Mouse (Mus musculus): Measurements from ENCODE around the gene Nphp4. TPM values are rescaled to one million over a fixed set of nuclear protein-coding genes. Genes with fewer than 3 reads are reported as not detected.
"Not testable (repeated sequence)": the region's sequence is repeated elsewhere in the genome, so short reads cannot be mapped to it uniquely, and the experiment has no call there.

Gene Nphp4
- polyA plus RNA-seq, 1 experiment from 2014 or later, result 5.7 TPM

DNA sequence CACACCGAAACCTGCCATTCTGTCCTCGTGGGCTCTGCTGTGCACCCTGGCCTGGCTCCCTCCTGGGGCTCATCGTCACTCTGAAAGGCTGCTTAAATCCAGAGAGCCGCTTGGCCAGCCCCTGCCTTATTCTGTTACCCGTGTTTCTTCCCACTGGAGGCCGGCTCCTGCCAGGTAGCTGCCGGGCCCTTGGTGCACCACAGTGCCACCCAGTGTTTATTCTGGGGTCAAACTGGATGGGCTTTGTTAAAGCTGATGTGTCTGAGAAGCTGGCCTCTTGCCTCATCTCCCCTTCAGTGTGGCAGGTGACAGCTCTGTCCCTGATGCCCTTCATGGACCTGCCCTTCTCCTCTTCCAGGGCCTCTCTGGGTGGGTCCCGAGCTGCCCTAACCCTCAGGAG is 70.0 kb downstream of the Nphp4 start:
- Histone ChIP-seq H3K4me3 (replicated peaks; ENCODE audit: low read length) (no peak overlapping the region), H3K36me3 (ENCODE audit: control insufficient read depth, insufficient read depth) (no peaks in the 10 kb centered on the region), H3K27ac (ENCODE audit: low read length) (no peak overlapping the region), H3K4me2 (ENCODE audit: low read length) (no peak overlapping the region), H3K9me3 (ENCODE audit: control insufficient read depth, low read length) (no peaks in the 10 kb centered on the region; the same call in 1 of the 2 replicates), H3K9ac (replicated peaks; ENCODE audit: low read depth, low read length) (no peak overlapping the region), H3K27me3 (replicated peaks; ENCODE audit: control insufficient read depth, insufficient read depth, low read length) (no peaks in the 10 kb centered on the region), H3K4me1 (replicated peaks; ENCODE audit: control insufficient read depth, insufficient read depth, low read length) (peaks cover 13% of the 10 kb centered on the region)
- ATAC-seq, result no peak
- WGBS, result 58% methylated on average over 8 of the region's 8 CpGs

DNA sequence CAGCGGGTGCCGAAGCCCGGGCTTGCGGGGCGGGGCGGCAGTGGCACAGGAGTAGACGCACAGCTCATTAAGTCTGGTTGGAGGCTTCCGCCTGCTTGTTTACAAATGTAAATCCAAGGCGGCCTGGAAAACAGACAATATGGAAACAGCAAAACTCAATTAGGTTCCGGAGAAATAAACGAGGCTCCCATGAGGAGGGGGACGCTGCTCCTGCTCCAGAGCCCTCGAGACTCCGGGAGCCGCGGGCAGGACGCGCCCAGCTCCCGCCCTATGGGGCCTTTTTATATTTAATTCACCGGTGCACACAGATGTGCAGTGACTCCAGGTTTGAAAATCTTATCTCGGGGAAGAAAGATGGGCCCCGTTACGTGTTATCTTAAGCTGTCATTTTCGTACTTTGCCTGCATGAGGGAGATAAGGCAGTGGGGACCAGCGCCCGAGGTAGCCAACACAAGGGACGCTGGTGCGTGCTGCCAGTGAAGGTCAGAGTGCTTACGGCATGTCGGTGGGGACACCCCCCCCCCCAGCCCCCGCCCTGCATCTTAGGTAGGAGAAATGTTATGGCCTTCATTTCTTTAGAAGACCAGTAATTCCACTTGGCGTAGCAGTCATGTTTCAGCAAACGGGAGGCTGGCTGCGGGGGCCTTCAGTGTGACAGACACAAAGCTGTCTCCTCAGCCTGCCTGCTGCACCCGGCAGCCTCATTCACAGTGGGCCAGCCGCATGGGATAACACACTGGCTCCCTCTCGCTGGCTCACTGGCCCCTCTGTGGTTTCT is 71.6 kb downstream of the Nphp4 start:
- no peaks in the 10 kb centered on the region for H3K36me3 ChIP-seq (ENCODE audit: control insufficient read depth, insufficient read depth)
- H3K4me3 ChIP-seq (replicated peaks; ENCODE audit: low read length), result no peak overlapping the region; the same call in 1 of the 2 replicates
- H3K27me3 ChIP-seq (replicated peaks; ENCODE audit: control insufficient read depth, insufficient read depth, low read length), result no peaks in the 10 kb centered on the region
- peak overlapping the region; percentile 41 for H3K4me2 ChIP-seq (ENCODE audit: low read length)
- WGBS, result 24% methylated on average over 37 of the region's 37 CpGs
- peak; percentile 51 for ATAC-seq
- no peak overlapping the region for H3K27ac ChIP-seq (ENCODE audit: low read length)
- H3K9ac ChIP-seq (replicated peaks; ENCODE audit: low read depth, low read length), result peak overlapping the region; percentile 34
- H3K4me1 ChIP-seq (replicated peaks; ENCODE audit: control insufficient read depth, insufficient read depth, low read length), result peaks cover 13% of the 10 kb centered on the region
- H3K9me3 ChIP-seq (ENCODE audit: control insufficient read depth, low read length), result no peaks in the 10 kb centered on the region

DNA sequence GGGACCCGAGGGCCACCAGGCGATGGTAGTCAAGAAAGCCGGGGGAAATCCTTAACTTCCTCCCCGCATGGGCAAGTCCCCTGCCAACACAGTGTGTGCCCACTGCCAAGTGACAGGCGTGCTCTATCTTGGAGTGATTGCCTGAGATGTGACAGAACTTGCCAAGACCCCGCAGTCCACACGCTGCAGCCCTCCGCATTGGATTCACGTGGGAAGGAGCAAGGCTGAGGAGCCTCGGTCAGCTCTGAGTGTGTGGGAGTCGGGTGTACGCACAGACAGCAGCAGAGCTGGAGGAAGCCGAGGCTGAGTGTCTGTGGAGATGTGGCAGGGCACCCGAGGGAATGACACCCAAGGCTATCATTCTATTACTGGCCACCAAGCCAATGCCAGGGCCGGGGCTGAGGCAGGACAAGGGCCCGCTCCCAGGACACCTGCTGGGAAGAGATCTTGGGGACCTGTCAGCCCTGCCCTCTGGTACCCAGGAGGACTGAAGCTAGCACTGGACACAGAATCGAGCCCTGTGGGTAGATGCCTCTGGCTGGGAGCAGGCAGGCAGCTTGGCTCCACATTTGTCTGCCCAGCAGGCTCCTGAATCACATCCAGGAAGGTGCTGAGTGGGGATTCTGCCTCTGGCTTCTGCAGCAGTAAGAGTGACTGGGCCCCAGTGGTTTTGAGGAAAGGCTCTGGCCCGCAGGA is 73.1 kb downstream of the Nphp4 start:
- Histone ChIP-seq H3K27ac (ENCODE audit: low read length) (no peak overlapping the region), H3K27me3 (replicated peaks; ENCODE audit: control insufficient read depth, insufficient read depth, low read length) (no peaks in the 10 kb centered on the region), H3K9ac (replicated peaks; ENCODE audit: low read depth, low read length) (no peak overlapping the region), H3K9me3 (ENCODE audit: control insufficient read depth, low read length) (no peaks in the 10 kb centered on the region), H3K4me1 (replicated peaks; ENCODE audit: control insufficient read depth, insufficient read depth, low read length) (peaks cover 13% of the 10 kb centered on the region), H3K36me3 (ENCODE audit: control insufficient read depth, insufficient read depth) (no peaks in the 10 kb centered on the region), H3K4me3 (replicated peaks; ENCODE audit: low read length) (no peak overlapping the region), H3K4me2 (ENCODE audit: low read length) (no peak overlapping the region)
- 80% methylated on average over 18 of the region's 18 CpGs for WGBS
- no peak for ATAC-seq

DNA sequence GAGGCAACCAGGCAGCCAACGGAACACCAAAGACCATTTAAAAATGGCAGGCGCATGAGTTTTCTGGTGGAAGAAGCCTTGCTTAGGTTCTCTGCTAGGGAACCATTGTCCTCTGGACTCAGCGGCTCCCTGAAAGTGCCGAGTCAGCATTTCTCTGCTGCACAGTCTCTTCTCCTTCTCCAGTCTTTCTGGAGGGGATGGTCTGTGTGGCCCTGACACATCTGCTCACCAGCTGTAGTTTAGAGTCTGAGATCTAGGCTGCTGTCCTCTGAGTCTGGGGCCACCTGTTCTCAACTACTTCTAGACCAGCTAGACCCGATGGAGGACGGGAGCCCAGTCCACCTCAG is 73.7 kb downstream of the Nphp4 start:
- no peak overlapping the region for H3K9ac ChIP-seq (replicated peaks; ENCODE audit: low read depth, low read length)
- H3K4me3 ChIP-seq (replicated peaks; ENCODE audit: low read length), result no peak overlapping the region
- peaks cover 13% of the 10 kb centered on the region for H3K4me1 ChIP-seq (replicated peaks; ENCODE audit: control insufficient read depth, insufficient read depth, low read length)
- no peak for ATAC-seq
- no peaks in the 10 kb centered on the region for H3K27me3 ChIP-seq (replicated peaks; ENCODE audit: control insufficient read depth, insufficient read depth, low read length)
- H3K4me2 ChIP-seq (ENCODE audit: low read length), result no peak overlapping the region
- H3K9me3 ChIP-seq (ENCODE audit: control insufficient read depth, low read length), result no peaks in the 10 kb centered on the region
- no peak overlapping the region for H3K27ac ChIP-seq (ENCODE audit: low read length)
- 93% methylated on average over 6 of the region's 6 CpGs for WGBS
- H3K36me3 ChIP-seq (ENCODE audit: control insufficient read depth, insufficient read depth), result no peaks in the 10 kb centered on the region

DNA sequence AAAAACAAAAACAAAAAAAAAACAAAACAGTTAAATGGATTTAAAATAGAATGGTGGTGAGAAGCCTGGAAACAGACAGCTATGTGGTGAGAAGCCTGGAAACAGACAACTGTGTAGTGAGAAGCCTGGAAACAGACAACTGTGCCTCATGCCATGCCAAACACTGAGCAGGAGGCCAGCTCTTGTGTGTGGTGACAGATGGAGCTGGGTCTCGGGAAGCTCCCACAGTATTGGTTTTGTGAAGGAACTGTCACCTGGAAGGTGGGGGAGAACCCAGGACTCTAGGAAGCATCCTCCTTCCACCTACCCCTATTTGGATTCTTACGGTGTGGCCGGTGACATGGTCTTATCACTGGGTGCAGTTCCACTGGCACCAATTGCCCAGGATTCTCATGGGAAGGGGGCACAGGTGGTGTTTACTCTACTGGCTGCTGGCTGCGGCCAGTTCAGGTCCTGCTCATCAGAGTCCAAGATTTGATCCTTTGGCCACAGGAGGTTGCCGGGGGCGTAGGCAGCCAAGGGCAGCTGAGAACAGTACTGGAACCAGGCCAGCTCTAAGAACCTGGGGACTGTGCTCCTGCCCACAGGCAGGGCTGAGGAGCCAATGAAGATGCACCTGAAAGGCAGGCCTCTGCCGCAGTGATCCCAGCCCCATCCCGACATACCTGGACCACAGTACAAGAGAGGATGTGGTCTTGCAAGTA is 77.2 kb downstream of the Nphp4 start:
- Histone ChIP-seq H3K27ac (ENCODE audit: low read length) (no peak overlapping the region), H3K4me1 (replicated peaks; ENCODE audit: control insufficient read depth, insufficient read depth, low read length) (peaks cover 7% of the 10 kb centered on the region), H3K36me3 (ENCODE audit: control insufficient read depth, insufficient read depth) (no peaks in the 10 kb centered on the region), H3K9me3 (ENCODE audit: control insufficient read depth, low read length) (no peaks in the 10 kb centered on the region), H3K4me3 (replicated peaks; ENCODE audit: low read length) (no peak overlapping the region), H3K9ac (replicated peaks; ENCODE audit: low read depth, low read length) (no peak overlapping the region), H3K27me3 (replicated peaks; ENCODE audit: control insufficient read depth, insufficient read depth, low read length) (no peaks in the 10 kb centered on the region), H3K4me2 (ENCODE audit: low read length) (no peak overlapping the region)
- ATAC-seq, result no peak
- 87% methylated on average over 8 of the region's 8 CpGs for WGBS

DNA sequence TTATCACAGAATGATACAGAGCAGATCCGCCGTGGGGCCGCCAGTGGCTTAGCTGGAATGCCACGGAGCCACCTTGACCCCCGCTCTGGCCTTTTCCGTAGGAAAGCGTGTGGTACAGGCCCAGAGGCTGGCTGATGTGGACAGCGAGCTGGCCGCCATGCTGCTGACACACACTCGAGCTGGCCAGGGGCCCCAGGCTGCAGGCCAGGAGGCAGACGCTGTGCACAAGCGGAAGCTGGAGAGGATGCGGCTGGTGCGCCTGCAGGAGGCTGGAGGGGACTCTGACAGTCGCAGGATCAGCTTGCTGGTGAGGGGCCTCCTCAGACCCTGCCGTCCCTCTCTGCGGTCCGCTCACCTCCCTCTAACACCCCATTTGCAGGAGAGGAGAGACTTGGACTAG is 77.9 kb downstream of the Nphp4 start:
- no peaks in the 10 kb centered on the region for H3K27me3 ChIP-seq (replicated peaks; ENCODE audit: control insufficient read depth, insufficient read depth, low read length)
- H3K9me3 ChIP-seq (ENCODE audit: control insufficient read depth, low read length), result no peaks in the 10 kb centered on the region
- H3K27ac ChIP-seq (ENCODE audit: low read length), result no peak overlapping the region
- 70% methylated on average over 18 of the region's 18 CpGs for WGBS
- ATAC-seq, result no peak
- peaks cover 7% of the 10 kb centered on the region for H3K4me1 ChIP-seq (replicated peaks; ENCODE audit: control insufficient read depth, insufficient read depth, low read length)
- H3K4me3 ChIP-seq (replicated peaks; ENCODE audit: low read length), result no peak overlapping the region
- no peak overlapping the region for H3K4me2 ChIP-seq (ENCODE audit: low read length)
- H3K36me3 ChIP-seq (ENCODE audit: control insufficient read depth, insufficient read depth), result no peaks in the 10 kb centered on the region
- H3K9ac ChIP-seq (replicated peaks; ENCODE audit: low read depth, low read length), result no peak overlapping the region

DNA sequence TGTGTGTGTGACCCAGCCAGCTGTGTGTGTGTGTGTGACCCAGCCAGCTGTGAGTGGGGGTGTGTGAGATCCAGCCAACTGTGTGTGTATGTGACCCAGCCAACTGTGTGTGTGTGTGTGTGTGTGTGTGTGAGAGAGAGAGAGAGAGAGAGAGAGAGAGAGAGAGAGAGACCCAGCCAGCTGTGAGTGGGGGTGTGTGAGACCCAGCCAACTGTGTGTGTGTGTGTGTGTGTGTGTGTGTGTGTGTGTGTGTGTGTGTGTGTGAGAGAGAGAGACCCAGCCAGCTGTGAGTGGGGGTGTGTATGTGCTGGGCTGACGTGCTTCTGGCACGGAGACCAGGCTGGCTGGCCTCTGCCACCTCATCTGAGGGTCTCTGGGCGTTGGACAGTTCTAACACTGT is 79.3 kb downstream of the Nphp4 start:
- not testable (repeated sequence) for H3K4me2 ChIP-seq (ENCODE audit: low read length); H3K9me3 ChIP-seq (ENCODE audit: control insufficient read depth, low read length); H3K9ac ChIP-seq (replicated peaks; ENCODE audit: low read depth, low read length); H3K4me3 ChIP-seq (replicated peaks; ENCODE audit: low read length); ATAC-seq; H3K36me3 ChIP-seq (ENCODE audit: control insufficient read depth, insufficient read depth); H3K27me3 ChIP-seq (replicated peaks; ENCODE audit: control insufficient read depth, insufficient read depth, low read length); H3K27ac ChIP-seq (ENCODE audit: low read length); H3K4me1 ChIP-seq (replicated peaks; ENCODE audit: control insufficient read depth, insufficient read depth, low read length)
- 77% methylated on average over 3 of the region's 3 CpGs for WGBS

DNA sequence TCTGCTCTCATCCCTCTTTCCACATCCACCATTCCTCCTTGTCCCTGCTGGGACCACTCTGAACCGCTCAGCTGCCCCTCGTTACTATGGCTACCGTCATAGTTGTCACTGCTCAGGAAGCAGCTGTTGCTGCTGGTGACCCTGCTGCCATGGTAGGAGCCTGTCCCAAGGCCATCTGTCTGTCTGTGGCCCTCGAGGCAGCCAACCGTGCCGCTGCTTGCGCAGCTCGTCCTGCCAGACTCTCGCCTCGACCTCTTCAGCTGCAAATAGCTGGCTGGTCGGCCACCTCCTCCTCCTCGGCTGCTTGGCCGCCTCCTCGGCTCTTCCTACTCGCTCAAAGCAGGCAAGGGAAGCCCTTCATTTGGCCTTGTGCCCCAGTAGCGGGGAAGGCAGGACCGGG is 81.7 kb downstream of the Nphp4 start:
- no peak overlapping the region for H3K4me3 ChIP-seq (replicated peaks; ENCODE audit: low read length)
- no peak overlapping the region for H3K9ac ChIP-seq (replicated peaks; ENCODE audit: low read depth, low read length)
- no peak overlapping the region for H3K4me2 ChIP-seq (ENCODE audit: low read length)
- no peaks in the 10 kb centered on the region for H3K27me3 ChIP-seq (replicated peaks; ENCODE audit: control insufficient read depth, insufficient read depth, low read length)
- no peaks in the 10 kb centered on the region for H3K36me3 ChIP-seq (ENCODE audit: control insufficient read depth, insufficient read depth)
- ATAC-seq, result no peak
- no peaks in the 10 kb centered on the region for H3K9me3 ChIP-seq (ENCODE audit: control insufficient read depth, low read length)
- WGBS, result 41% methylated on average over 17 of the region's 17 CpGs
- H3K27ac ChIP-seq (ENCODE audit: low read length), result no peak overlapping the region
- H3K4me1 ChIP-seq (replicated peaks; ENCODE audit: control insufficient read depth, insufficient read depth, low read length), result peaks cover 7% of the 10 kb centered on the region

DNA sequence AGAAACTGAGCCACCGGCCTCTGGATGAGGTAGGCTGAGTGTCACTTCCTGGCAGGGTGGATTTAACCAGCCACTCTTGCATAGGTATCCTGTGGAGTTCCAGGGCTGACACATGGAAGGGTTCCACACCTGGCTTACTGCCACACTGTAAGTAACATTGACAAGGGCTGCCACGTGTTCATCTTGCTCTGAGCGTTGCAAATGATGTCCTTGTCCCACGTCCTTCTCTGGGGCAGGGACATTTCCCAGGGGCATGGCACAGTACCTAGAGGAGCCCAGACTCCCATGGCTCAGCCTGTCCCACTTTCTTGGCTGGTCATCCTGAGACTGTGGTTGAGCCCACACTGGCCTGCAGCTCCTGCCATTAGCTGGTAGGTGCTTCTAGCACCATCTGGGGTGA is 91.5 kb downstream of the Nphp4 start:
- Histone ChIP-seq H3K27me3 (replicated peaks; ENCODE audit: control insufficient read depth, insufficient read depth, low read length) (no peaks in the 10 kb centered on the region), H3K36me3 (ENCODE audit: control insufficient read depth, insufficient read depth) (no peaks in the 10 kb centered on the region), H3K4me2 (ENCODE audit: low read length) (no peak overlapping the region), H3K4me3 (replicated peaks; ENCODE audit: low read length) (no peak overlapping the region), H3K9me3 (ENCODE audit: control insufficient read depth, low read length) (no peaks in the 10 kb centered on the region), H3K4me1 (replicated peaks; ENCODE audit: control insufficient read depth, insufficient read depth, low read length) (no peaks in the 10 kb centered on the region; the same call in 1 of the 2 replicates), H3K9ac (replicated peaks; ENCODE audit: low read depth, low read length) (no peak overlapping the region), H3K27ac (ENCODE audit: low read length) (no peak overlapping the region)
- WGBS, result 68% methylated on average over 4 of the region's 4 CpGs
- no peak for ATAC-seq

Data from forebrain, embryonic 16.5 days (tissue).